ENCODE assay signal across 7 mouse cellular contexts in genomic region chr5:19908706-19909060, GRCm38 (mm10).
DNase-seq lines count a peak whose midpoint lies in the region; ATAC-seq and TF ChIP-seq lines count a peak whose summit lies in the region.

No protein-coding gene starts in this region.

- H3K4me3 ChIP-seq in left cerebral cortex, adult 2 months: peak overlapping the region; percentile 55
- H3K4me3 ChIP-seq in embryonic facial prominence, embryonic 15.5 days (replicated peaks): peak overlapping the region; percentile 45
- H3K4me3 ChIP-seq in hindbrain, embryonic 10.5 days: peak overlapping the region; percentile 58
- H3K4me3 ChIP-seq in midbrain, embryonic 15.5 days: peak overlapping the region; percentile 67

- H3K4me2 ChIP-seq in embryonic facial prominence, embryonic 15.5 days (replicated peaks): peak overlapping the region; percentile 77
- H3K4me2 ChIP-seq in midbrain, embryonic 15.5 days: peak overlapping the region; percentile 58

- 1% methylated on average over 5 of the region's 5 CpGs for whole genome bisulfite sequencing in embryonic facial prominence, embryonic 15.5 days
- 1% methylated on average over 5 of the region's 5 CpGs for WGBS in hindbrain, embryonic 10.5 days
- WGBS in midbrain, embryonic 15.5 days: 0% methylated on average over 5 of the region's 5 CpGs

- H3K9me3 ChIP-seq in embryonic facial prominence, embryonic 15.5 days (replicated peaks): no peaks in the 10 kb centered on the region
- H3K9me3 ChIP-seq in hindbrain, embryonic 10.5 days: no peaks in the 10 kb centered on the region
- H3K9me3 ChIP-seq in midbrain, embryonic 15.5 days: no peaks in the 10 kb centered on the region

- no peak overlapping the region for H3K9ac ChIP-seq in embryonic facial prominence, embryonic 15.5 days
- H3K9ac ChIP-seq in midbrain, embryonic 15.5 days: peak overlapping the region; percentile 79

- peak overlapping the region; percentile 96 for H3K27ac ChIP-seq in left cerebral cortex, adult 2 months
- no peak overlapping the region for H3K27ac ChIP-seq in embryonic facial prominence, embryonic 15.5 days (replicated peaks)
- H3K27ac ChIP-seq in hindbrain, embryonic 10.5 days: peak overlapping the region; percentile 75; the same call in 1 of the 2 replicates
- H3K27ac ChIP-seq in midbrain, embryonic 15.5 days: peak overlapping the region; percentile 87

- ATAC-seq in embryonic facial prominence, embryonic 15.5 days (ENCODE audit: insufficient number of reproducible peaks, low FRiP score, low TSS enrichment, low read depth): no peak
- ATAC-seq in midbrain, embryonic 15.5 days (replicated peaks): peak; percentile 5; the same call in 1 of the 2 replicates

- H3K36me3 ChIP-seq in embryonic facial prominence, embryonic 15.5 days: no peaks in the 10 kb centered on the region
- no peaks in the 10 kb centered on the region for H3K36me3 ChIP-seq in hindbrain, embryonic 10.5 days
- H3K36me3 ChIP-seq in midbrain, embryonic 15.5 days (replicated peaks): no peaks in the 10 kb centered on the region

- TF ChIP-seq CTCF in left cerebral cortex, adult 2 months (IDR thresholded peaks at IDR 0.05): no peak

- peak in 1 of 2 experiments; percentile 21 for DNase-seq in left cerebral cortex, adult 2 months (ENCODE audit: extremely low spot score in 1 of 2, low spot score in 2 of 2)
- no peak for DNase-seq in left cerebral cortex, postnatal 10 days (ENCODE audit: extremely low spot score in 1 of 2, low spot score in 2 of 2)
- DNase-seq in hindbrain, embryonic 10.5 days (ENCODE audit: low spot score): no peak
- no peak for DNase-seq in adrenal gland, postnatal 4 days (ENCODE audit: low spot score in 2 of 2)
- no peak for DNase-seq in urinary bladder, postnatal 14 days (ENCODE audit: low spot score)

- H3K4me1 ChIP-seq in embryonic facial prominence, embryonic 15.5 days: peaks cover 12% of the 10 kb centered on the region
- peaks cover 26% of the 10 kb centered on the region for H3K4me1 ChIP-seq in hindbrain, embryonic 10.5 days (replicated peaks)
- H3K4me1 ChIP-seq in midbrain, embryonic 15.5 days: peaks cover 10% of the 10 kb centered on the region; the same call in 1 of the 2 replicates

- intact Hi-C loops in left cerebral cortex, adult 2 months (cut with DNase I): loop anchor here (2.0 to 10.0 kb wide), 5 partner anchors 164 to 796 kb away; no protein-coding TSS in a partner anchor
- intact Hi-C loops in left cerebral cortex, postnatal 10 days (cut with DNase I): loop anchor here (2.0 to 10.0 kb wide), 2 partner anchors 162 to 364 kb away; no protein-coding TSS in a partner anchor

- no peaks in the 10 kb centered on the region for H3K27me3 ChIP-seq in embryonic facial prominence, embryonic 15.5 days
- peaks cover 14% of the 10 kb centered on the region for H3K27me3 ChIP-seq in hindbrain, embryonic 10.5 days (ENCODE audit: insufficient read depth, poor library complexity, severe bottlenecking)
- no peaks in the 10 kb centered on the region for H3K27me3 ChIP-seq in midbrain, embryonic 15.5 days (replicated peaks)
